Mouse (Mus musculus) gastrocnemius, postnatal 25 days (tissue): ENCODE measurements at regions not wholly inside any gene's neighbourhood (a gene's known extent, or its start where the extent isn't known, plus 50 kb on each side); places are given as distances from the start of the nearest gene placed in this dataset.

ENCODE experiments used
- DNase-seq: peaks from one replicate; pipeline ENCODE4 v3.0.0; 2022

- DNase-seq, result no peak
Observed at GRCm38 (mm10) chr13:57282816-57283215, 387.0 kb upstream of the Trpc7 start.

- no peak for DNase-seq
Observed at GRCm38 (mm10) chr13:57281941-57282710, 386.3 kb upstream of the Trpc7 start.

- DNase-seq, result no peak
Observed at GRCm38 (mm10) chr13:57281504-57281903, 385.7 kb upstream of the Trpc7 start.

- DNase-seq, result no peak
Observed at GRCm38 (mm10) chr13:57278580-57278979, 382.8 kb upstream of the Trpc7 start.

GRCm38 (mm10) chr13:57277076-57277475 is 381.3 kb upstream of the Trpc7 start:
- no peak for DNase-seq

- no peak for DNase-seq
Observed at GRCm38 (mm10) chr13:57275871-57276270, 380.1 kb upstream of the Trpc7 start.

GRCm38 (mm10) chr13:57273593-57273992 is 377.8 kb upstream of the Trpc7 start:
- no peak for DNase-seq

GRCm38 (mm10) chr13:57269614-57270013 is 373.8 kb upstream of the Trpc7 start:
- no peak for DNase-seq

GRCm38 (mm10) chr13:57259920-57260319 is 364.1 kb upstream of the Trpc7 start:
- no peak for DNase-seq

GRCm38 (mm10) chr13:57259474-57259873 is 363.7 kb upstream of the Trpc7 start:
- DNase-seq, result no peak

GRCm38 (mm10) chr13:57255920-57256319 is 360.1 kb upstream of the Trpc7 start:
- no peak for DNase-seq

- DNase-seq, result no peak
Observed at GRCm38 (mm10) chr13:57249851-57250250, 354.1 kb upstream of the Trpc7 start.

- DNase-seq, result no peak
Observed at GRCm38 (mm10) chr13:57249401-57249800, 353.6 kb upstream of the Trpc7 start.

- DNase-seq, result no peak
Observed at GRCm38 (mm10) chr13:57246238-57246963, 350.6 kb upstream of the Trpc7 start.

GRCm38 (mm10) chr13:57236917-57237316 is 341.1 kb upstream of the Trpc7 start:
- no peak for DNase-seq

- no peak for DNase-seq
Observed at GRCm38 (mm10) chr13:57236211-57236610, 340.4 kb upstream of the Trpc7 start.

GRCm38 (mm10) chr13:57232906-57233305 is 337.1 kb upstream of the Trpc7 start:
- no peak for DNase-seq

- peak; percentile 17 for DNase-seq
Observed at GRCm38 (mm10) chr13:57231666-57232065, 335.9 kb upstream of the Trpc7 start.

- no peak for DNase-seq
Observed at GRCm38 (mm10) chr13:57230253-57230652, 334.5 kb upstream of the Trpc7 start.

- DNase-seq, result peak; percentile 17
Observed at GRCm38 (mm10) chr13:57221092-57221491, 325.3 kb upstream of the Trpc7 start.

GRCm38 (mm10) chr13:57216161-57216560 is 320.4 kb upstream of the Trpc7 start:
- no peak for DNase-seq

GRCm38 (mm10) chr13:57212251-57212650 is 316.5 kb upstream of the Trpc7 start:
- no peak for DNase-seq

- no peak for DNase-seq
Observed at GRCm38 (mm10) chr13:57191195-57191594, 295.4 kb upstream of the Trpc7 start.

- no peak for DNase-seq
Observed at GRCm38 (mm10) chr13:57189246-57189645, 293.5 kb upstream of the Trpc7 start.
